Mouse (Mus musculus): ENCODE measurements at regions not wholly inside any gene's neighbourhood (a gene's known extent, or its start where the extent isn't known, plus 50 kb on each side); places are given as distances from the start of the nearest gene placed in this dataset.
A peak's percentile ranks its signal among the peaks of the same experiment; 100 is the strongest.

DNA sequence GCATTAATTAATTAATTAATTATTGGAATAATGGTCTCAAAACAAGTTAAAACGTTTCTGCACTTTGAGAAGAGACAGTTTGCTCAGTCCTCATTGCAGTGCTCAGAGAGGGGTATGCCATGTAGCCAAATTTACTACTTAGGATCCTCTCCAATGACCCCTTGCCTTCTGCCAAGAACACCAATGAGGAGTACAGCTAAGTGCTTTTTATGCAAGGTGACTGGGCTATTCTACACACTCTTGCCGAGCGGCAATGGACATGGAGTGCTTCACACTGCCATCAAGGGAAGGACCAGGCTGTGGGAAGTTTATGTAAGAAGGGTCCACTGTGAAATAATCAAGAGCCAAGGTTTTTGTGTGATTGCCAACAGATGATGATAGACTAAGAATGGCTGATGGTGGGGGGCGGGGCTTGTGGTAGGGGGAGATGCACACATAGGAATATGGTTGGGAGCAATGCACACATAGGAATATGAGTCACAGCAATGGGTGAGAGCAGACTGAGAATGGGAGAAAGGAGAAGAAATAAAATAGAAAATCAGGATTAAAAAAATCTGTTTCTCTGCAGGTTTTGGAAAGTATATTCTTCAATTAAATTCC lies 70.9 kb upstream of the Adgrl4 start:
- no peak for DNase-seq

DNA sequence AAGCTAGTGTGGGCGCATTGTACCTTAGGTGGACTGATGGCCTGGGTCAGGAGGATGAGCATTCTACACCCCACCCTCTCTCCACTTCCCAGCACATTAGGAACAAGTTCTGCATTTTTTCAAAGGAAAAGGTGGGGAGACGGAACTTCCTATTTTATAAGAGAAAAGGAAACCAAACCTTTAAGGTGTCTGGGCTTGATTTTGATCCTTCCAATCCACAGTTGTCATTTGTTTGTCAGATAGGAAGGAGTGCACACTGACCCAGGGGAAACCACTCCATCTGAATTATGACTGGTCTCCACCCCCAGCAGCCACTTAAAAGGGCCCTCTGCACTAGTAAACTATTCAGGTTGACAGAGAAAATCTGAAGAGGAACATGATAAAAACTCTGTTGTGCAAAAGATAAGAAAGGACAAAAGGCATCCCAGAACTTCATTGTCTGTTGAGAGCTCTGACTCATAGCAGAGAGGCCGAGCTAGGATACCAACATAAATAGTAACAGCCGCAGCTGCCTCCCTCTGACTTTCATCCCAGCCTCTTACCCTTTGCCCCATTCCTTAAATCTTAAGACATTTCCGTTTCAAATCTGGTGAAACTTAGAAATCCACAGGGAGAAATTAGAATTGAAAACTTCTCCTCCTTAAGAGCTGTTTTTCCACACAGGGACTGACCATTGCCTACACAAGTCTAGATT lies 54.2 kb upstream of the Adgrl4 start:
- DNase-seq, result peak; percentile 66

DNA sequence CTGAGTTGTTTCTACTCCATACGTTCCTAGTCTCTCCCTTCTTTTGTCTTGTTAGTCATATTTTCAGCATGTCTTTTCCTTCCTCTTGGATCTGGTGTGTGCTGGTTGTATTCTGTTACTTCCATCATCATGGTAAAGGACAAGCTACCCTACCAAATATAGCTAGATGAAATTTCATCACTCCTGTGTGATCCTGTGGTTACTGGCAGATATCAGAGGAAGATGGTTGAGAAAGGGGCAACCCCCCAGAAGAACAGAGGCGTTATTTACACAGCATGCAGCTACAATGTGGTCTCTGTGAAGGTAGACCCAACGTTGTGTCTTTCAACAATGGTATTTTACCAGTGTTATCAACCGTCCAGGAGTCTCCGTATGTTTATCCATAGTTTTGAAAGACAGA lies 52.8 kb upstream of the Adgrl4 start:
- no peak for DNase-seq

- peak; percentile 33 for DNase-seq
These were observed 51.6 kb upstream of the Adgrl4 start for GRCm38 (mm10) chr3:151386103-151386502.

Data from kidney, adult 9 months (tissue).